Mouse (Mus musculus) limb, embryonic 14.5 days (tissue): ENCODE data around the gene Cep128. TPM values are rescaled to one million over a fixed set of nuclear protein-coding genes. Genes with fewer than 3 reads are reported as not detected.

Experiments
- ATAC-seq: fragments of 200-750 bp; cut with Nextera tagmentation; 2 replicates; pipeline ENCODE4 v1.8.0; 2017; ENCODE audit warnings: low read depth, moderate number of reproducible peaks, moderate TSS enrichment; ENCODE audit not compliant: low FRiP score
- DNase-seq: peaks from one replicate; pipeline ENCODE4 v3.0.0-alpha.2; 2015; ENCODE audit warnings: low spot score
- H3K27ac ChIP-seq: fragments of 300-500 bp; sonication (generic); replicated peaks from 2 replicates; pipeline ENCODE4 v1.5.1; 2014; ENCODE audit warnings: low read depth, mild to moderate bottlenecking, low read length, moderate library complexity, mixed read lengths
- H3K27me3 ChIP-seq: fragments of 300-500 bp; sonication (generic); 2 replicates; pipeline ENCODE4 v1.6.1; 2014; ENCODE audit warnings: low read length, mixed read lengths; ENCODE audit not compliant: control insufficient read depth, insufficient read depth
- H3K36me3 ChIP-seq: fragments of 300-500 bp; sonication (generic); 2 replicates; pipeline ENCODE4 v1.6.1; 2014; ENCODE audit warnings: mild to moderate bottlenecking, low read length, moderate library complexity, mixed read lengths; ENCODE audit not compliant: control insufficient read depth, insufficient read depth
- H3K4me1 ChIP-seq: fragments of 300-500 bp; sonication (generic); 2 replicates; pipeline ENCODE4 v1.6.1; 2014; ENCODE audit warnings: antibody characterized with exemption, low read length, mixed read lengths; ENCODE audit not compliant: control insufficient read depth, insufficient read depth
- H3K4me2 ChIP-seq: fragments of 300-500 bp; sonication (generic); replicated peaks from 2 replicates; pipeline ENCODE4 v1.6.1; 2014; ENCODE audit warnings: low read depth, mild to moderate bottlenecking, low read length, moderate library complexity; ENCODE audit not compliant: severe bottlenecking
- H3K4me3 ChIP-seq: fragments of 300-500 bp; sonication (generic); replicated peaks from 2 replicates; pipeline ENCODE4 v1.5.1; 2014; ENCODE audit warnings: low read length
- H3K9ac ChIP-seq: fragments of 300-500 bp; sonication (generic); 2 replicates; pipeline ENCODE4 v1.6.1; 2014; ENCODE audit warnings: mild to moderate bottlenecking, low read depth, low read length, moderate library complexity; ENCODE audit not compliant: severe bottlenecking
- H3K9me3 ChIP-seq: fragments of 300-500 bp; sonication (generic); 2 replicates; pipeline ENCODE4 v1.6.1; 2016; ENCODE audit warnings: low read length; ENCODE audit not compliant: control insufficient read depth
- POLR2A ChIP-seq: fragments of 200-500 bp; IDR thresholded peaks from 2 replicates; pipeline ENCODE4 v1.8.0; 2012; ENCODE audit warnings: inconsistent platforms, mild to moderate bottlenecking, moderate library complexity, borderline replicate concordance; ENCODE audit not compliant: insufficient read depth, insufficient read length; ENCODE audit errors: extremely low read depth
- WGBS: fragments of 180-500 bp; shearing (Covaris S2); extraction: QIAGEN DNeasy Blood & Tissue Kit; methylation state at CpG from one replicate; pipeline ENCODE4 v1.1.7; 2014; 5-methylcytosine and 5-hydroxymethylcytosine counted together
- polyA plus RNA-seq, 2 experiments: library from polyadenylated mRNA; depleted of rRNA in 1 of 2; stranded (reverse) in 1 of 2; unstranded in 1 of 2; fragments of >200 nt; fragmentation: Nextera tagmentation in 1 of 2; extraction: Ambion mirVana in 1 of 2; gene quantifications; 2 replicates each; pipeline versions ENCODE4 v1.2.1 to v1.2.3; 2012 to 2014

Gene Cep128
- polyA plus RNA-seq, 2 experiments: 6.7 to 7.4 TPM

DNA sequence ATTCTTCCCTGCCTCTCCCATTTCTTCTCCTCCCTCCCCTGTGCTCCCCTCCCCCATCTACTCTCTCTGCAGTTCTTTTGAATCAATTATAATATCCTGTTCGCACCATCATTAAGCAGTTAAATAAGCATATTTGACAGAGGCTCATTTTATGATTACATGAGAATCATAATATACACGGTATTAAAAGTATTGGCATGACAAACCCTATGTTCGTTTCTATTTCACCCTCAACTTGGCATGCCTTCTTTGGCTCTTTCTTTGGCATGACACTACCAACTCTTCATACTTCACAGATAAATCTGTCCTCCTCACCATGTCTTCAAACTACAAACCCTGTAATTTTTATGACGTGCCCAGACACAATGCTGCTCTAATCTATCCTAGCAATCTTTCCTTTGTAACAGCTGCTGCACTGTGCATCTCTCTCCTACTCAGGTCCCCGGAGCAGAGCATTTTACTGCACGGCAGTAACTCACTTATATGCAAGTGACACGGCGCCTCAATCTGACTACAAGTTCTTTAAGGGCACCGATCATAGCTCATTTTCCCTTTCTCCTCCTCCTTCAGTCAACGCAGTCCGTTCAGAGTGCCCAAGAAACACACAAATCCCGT lies 324.4 kb downstream of the Cep128 start:
- 79% methylated on average over 12 of the region's 12 CpGs for WGBS
- ATAC-seq (no peak), DNase-seq (no peak)
- H3K4me3 ChIP-seq: no peak overlapping the region
- H3K9ac ChIP-seq: no peak overlapping the region
- H3K27me3 ChIP-seq: no peaks in the 10 kb centered on the region
- no peaks in the 10 kb centered on the region for H3K36me3 ChIP-seq
- no peaks in the 10 kb centered on the region for H3K9me3 ChIP-seq
- no peak overlapping the region for H3K27ac ChIP-seq
- TF ChIP-seq POLR2A: no peak
- no peak overlapping the region for H3K4me2 ChIP-seq
- no peaks in the 10 kb centered on the region for H3K4me1 ChIP-seq

DNA sequence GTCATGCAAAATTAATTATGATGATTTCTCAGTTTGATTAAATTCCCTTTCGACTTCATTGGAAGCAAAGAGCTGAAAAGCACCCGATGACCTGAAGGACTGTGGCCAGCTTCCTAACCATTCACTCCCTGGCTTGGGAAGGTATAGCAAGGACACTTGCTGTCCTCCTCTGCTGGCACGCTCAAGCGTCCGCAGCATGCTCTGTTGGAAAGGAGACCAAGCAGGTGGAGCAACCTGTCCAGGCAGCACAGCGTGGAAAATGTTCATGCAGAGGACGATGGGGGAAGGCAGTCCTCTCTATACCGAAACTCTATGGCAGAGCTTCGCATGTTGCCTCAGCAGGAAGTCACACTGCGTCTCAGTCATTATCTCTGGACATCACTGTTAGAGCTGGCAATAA lies 327.3 kb downstream of the Cep128 start:
- Histone ChIP-seq H3K4me3 (no peak overlapping the region), H3K27me3 (no peaks in the 10 kb centered on the region), H3K4me2 (no peak overlapping the region), H3K27ac (no peak overlapping the region), H3K36me3 (no peaks in the 10 kb centered on the region), H3K4me1 (no peaks in the 10 kb centered on the region), H3K9me3 (no peaks in the 10 kb centered on the region), H3K9ac (no peak overlapping the region)
- WGBS: 88% methylated on average over 10 of the region's 10 CpGs
- TF ChIP-seq POLR2A: no peak
- no peak for ATAC-seq
- DNase-seq: no peak

DNA sequence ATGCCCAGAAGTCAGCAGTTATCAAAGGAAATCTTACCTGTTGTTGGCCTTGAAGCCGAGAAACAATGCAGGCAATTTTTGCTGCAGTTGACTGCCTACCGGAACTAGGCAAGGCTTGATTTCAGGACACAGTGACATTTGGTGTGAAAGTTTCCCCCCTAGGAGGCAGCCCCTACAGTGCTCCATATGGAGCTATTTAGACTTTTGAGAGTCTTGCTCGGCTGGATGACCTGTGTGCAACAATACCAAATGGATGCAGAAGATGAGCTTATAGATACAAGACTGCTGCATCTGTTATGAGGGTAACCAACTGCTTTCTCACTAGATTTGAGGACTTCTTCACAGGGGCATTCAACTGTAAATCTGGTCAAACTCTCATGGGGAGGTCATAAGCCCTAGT lies 331.9 kb downstream of the Cep128 start:
- H3K27ac ChIP-seq: no peak overlapping the region
- ATAC-seq (no peak), DNase-seq (no peak)
- no peaks in the 10 kb centered on the region for H3K9me3 ChIP-seq
- H3K36me3 ChIP-seq: no peaks in the 10 kb centered on the region
- H3K9ac ChIP-seq: no peak overlapping the region
- no peaks in the 10 kb centered on the region for H3K27me3 ChIP-seq
- no peak overlapping the region for H3K4me2 ChIP-seq
- 80% methylated on average over 3 of the region's 3 CpGs for WGBS
- H3K4me1 ChIP-seq: no peaks in the 10 kb centered on the region
- no peak for TF ChIP-seq POLR2A
- no peak overlapping the region for H3K4me3 ChIP-seq

DNA sequence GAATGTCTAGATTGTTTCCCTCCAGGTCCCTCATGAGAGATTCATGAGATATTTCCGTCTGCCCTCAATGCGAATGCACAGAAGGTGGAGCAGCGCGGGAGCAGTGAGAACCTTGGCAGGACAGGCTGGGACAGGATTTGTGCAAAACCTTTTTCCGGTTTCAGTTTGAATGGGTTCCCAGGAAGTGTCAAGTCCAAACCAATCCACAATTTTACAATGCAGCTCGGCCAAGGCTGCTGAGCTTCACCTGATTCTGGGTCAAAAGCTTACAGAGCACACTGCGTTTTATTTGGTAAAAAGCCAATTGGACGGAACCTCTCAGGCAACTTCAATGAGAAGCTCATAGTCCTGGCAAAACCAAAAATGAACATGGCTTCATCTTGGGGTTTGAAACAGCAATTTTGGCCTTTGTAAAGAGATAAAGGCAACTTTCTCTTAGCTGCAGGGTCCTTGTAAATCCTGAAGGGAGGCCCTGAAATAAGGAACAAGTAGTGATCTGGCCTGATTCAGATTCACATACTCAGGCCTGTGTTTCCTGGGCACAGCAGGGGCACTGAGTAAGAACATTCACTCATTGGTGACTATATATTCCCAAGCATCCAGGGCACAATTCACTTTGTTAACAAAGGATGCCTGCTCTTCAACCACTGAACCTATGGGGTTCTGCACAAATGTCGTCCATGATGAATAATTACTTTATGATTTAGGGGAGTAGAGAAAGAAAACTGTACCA lies 333.4 kb downstream of the Cep128 start:
- H3K9me3 ChIP-seq: no peaks in the 10 kb centered on the region
- TF ChIP-seq POLR2A: no peak
- WGBS: 86% methylated on average over 9 of the region's 9 CpGs
- DNase-seq: no peak
- no peak overlapping the region for H3K4me3 ChIP-seq
- H3K9ac ChIP-seq: no peak overlapping the region
- no peak for ATAC-seq
- no peak overlapping the region for H3K27ac ChIP-seq
- H3K36me3 ChIP-seq: no peaks in the 10 kb centered on the region
- H3K4me1 ChIP-seq: no peaks in the 10 kb centered on the region
- no peaks in the 10 kb centered on the region for H3K27me3 ChIP-seq
- no peak overlapping the region for H3K4me2 ChIP-seq

- 78% methylated on average over 4 of the region's 4 CpGs for WGBS
- H3K4me3 ChIP-seq: no peak overlapping the region
- TF ChIP-seq POLR2A: no peak
- no peak overlapping the region for H3K9ac ChIP-seq
- H3K27ac ChIP-seq: no peak overlapping the region
- H3K4me2 ChIP-seq: no peak overlapping the region
- no peaks in the 10 kb centered on the region for H3K4me1 ChIP-seq
- ATAC-seq: no peak
- DNase-seq: no peak
- H3K9me3 ChIP-seq: no peaks in the 10 kb centered on the region
- no peaks in the 10 kb centered on the region for H3K27me3 ChIP-seq
- H3K36me3 ChIP-seq: no peaks in the 10 kb centered on the region
Measured at GRCm38 (mm10) chr12:91041363-91041762, 342.8 kb downstream of the Cep128 start.
